Mouse (Mus musculus): Measurements from ENCODE around the gene Wdr90.

- TF ChIP-seq CTCF (IDR thresholded peaks at IDR 0.05; ENCODE audit: borderline replicate concordance, insufficient read depth, low read depth, low read length) = no peak
- no peak for TF ChIP-seq POLR2A (IDR thresholded peaks at IDR 0.05; ENCODE audit: borderline replicate concordance, insufficient read depth, low read length)
Measured at GRCm38 (mm10) chr17:25839455-25840235, 21.7 kb downstream of the Wdr90 start.
